Mouse (Mus musculus) embryonic fibroblast, embryonic 13.5 days (primary cell): ENCODE measurements around the gene Gm20388.

ENCODE experiments used
- CTCF ChIP-seq: IDR thresholded peaks from 2 replicates; pipeline ENCODE4 v1.5.1; 2011; ENCODE audit warnings: mild to moderate bottlenecking, control low read depth, low read length, moderate library complexity, borderline replicate concordance; ENCODE audit not compliant: insufficient read depth
- POLR2A ChIP-seq: IDR thresholded peaks from 2 replicates; pipeline ENCODE4 v1.6.1; 2011; ENCODE audit warnings: low read depth, mild to moderate bottlenecking, control low read depth, low read length, moderate library complexity

DNA sequence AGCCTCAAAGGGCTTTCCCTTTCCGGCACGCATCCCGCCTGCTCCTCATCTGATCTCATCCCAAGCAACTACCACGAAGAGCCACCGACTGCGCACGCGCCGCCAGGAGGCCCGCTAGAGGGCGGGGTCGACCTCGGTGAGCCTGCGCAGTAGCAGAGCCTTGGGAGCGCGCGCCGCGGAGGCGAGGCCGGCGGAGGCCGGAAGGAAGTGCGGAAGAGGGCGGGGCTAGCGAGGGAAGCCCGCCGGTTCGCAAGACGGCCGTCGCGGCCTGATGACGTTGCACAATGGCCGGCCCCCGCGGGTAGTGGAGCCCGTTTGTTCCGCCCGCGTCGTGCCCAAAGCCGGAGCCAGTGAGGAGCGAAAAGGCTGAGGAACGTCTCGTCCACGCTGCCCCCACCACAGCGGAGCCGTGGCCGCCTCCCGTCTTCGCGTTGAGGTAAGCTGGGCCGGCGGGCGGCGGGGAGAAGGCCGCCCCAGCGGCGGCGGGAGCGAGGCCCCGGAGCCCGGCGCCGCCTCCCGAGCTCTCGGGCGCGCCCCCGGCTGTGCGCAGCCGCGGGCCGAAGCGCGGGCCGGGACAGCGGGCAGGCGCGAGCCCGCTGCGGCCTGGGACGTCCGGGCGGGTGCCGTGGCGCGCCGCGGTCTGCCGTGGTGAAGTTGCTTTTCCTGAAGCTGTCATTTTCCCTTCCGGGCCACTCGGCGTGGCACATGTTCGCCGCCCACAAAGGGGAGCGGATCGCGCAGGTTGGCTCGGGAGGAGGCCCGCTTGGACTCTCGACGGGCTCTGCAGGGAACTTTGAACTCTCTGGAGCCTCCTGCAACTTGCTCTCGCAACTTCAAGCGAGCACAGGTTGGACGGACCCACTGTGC is 2466.0 kb downstream of the Gm20388 start, which contains the start of gene Zc3h18:
- TF ChIP-seq CTCF (no peak), POLR2A (peak; percentile 96)
